Mouse (Mus musculus) CH12.LX (cell line): ENCODE measurements around the gene Tcp11l2. TPM values are rescaled to one million over a fixed set of nuclear protein-coding genes. Genes with fewer than 3 reads are reported as not detected.
A peak's percentile ranks its signal among the peaks of the same experiment; 100 is the strongest.

Experiments used
- DNase-seq: peaks from one replicate; pipeline ENCODE4 v3.0.0-alpha.2; 2013; ENCODE audit errors: extremely low read depth
- H3K27ac ChIP-seq: 2 replicates; pipeline ENCODE4 v1.5.1; 2012; ENCODE audit warnings: low read depth, mild to moderate bottlenecking, control low read depth, moderate library complexity; ENCODE audit not compliant: insufficient read depth
- H3K27me3 ChIP-seq: replicated peaks from 2 replicates; pipeline ENCODE3; 2012; ENCODE audit warnings: inconsistent platforms
- H3K36me3 ChIP-seq, 2 experiments: replicated peaks in 1 of 2; 2 replicates each; pipeline versions ENCODE3 to v1.6.1; 2012; ENCODE audit warnings: inconsistent platforms in 1 of 2, low read length in 1 of 2, mild to moderate bottlenecking in 1 of 2, mixed read lengths in 1 of 2, moderate library complexity in 1 of 2; ENCODE audit not compliant: control insufficient read depth in 1 of 2, insufficient read depth in 1 of 2
- H3K4me1 ChIP-seq, 2 experiments: 2 replicates each; pipeline ENCODE4 v1.6.1; 2012; ENCODE audit warnings: inconsistent platforms in 1 of 2, moderate library complexity in 1 of 2; ENCODE audit not compliant: insufficient read depth in 2 of 2, control insufficient read depth in 1 of 2
- H3K4me2 ChIP-seq: 2 replicates; pipeline ENCODE4 v1.6.1; 2012; ENCODE audit warnings: low read depth, mild to moderate bottlenecking, control low read depth; ENCODE audit not compliant: poor library complexity, insufficient read depth, severe bottlenecking
- H3K4me3 ChIP-seq, 3 experiments: fragments of 150-350 bp in 1 of 3; sonication (generic) in 1 of 3; replicated peaks in 1 of 3; 2 replicates each; pipeline versions ENCODE3 to v1.5.1; 2011 to 2012; ENCODE audit warnings: low read depth in 2 of 3, low read length in 2 of 3, mild to moderate bottlenecking in 2 of 3, moderate library complexity in 2 of 3, control low read depth in 1 of 3, improper control_type of control experiment in 1 of 3, inconsistent platforms in 1 of 3, mixed read lengths in 1 of 3; ENCODE audit not compliant: poor library complexity in 1 of 3
- H3K79me2 ChIP-seq: replicated peaks from 2 replicates; pipeline ENCODE4 v1.6.1; 2012; ENCODE audit warnings: mild to moderate bottlenecking, moderate library complexity; ENCODE audit not compliant: control insufficient read depth, poor library complexity, insufficient read depth, severe bottlenecking; ENCODE audit errors: extremely low read depth
- H3K9ac ChIP-seq: 2 replicates; pipeline ENCODE4 v1.6.1; 2012; ENCODE audit warnings: low read depth, mild to moderate bottlenecking, control low read depth, moderate library complexity; ENCODE audit not compliant: insufficient read depth
- H3K9me3 ChIP-seq: replicated peaks from 2 replicates; pipeline ENCODE3; 2012; ENCODE audit warnings: low read length, inconsistent platforms, mixed read lengths
- CHD1 ChIP-seq: IDR thresholded peaks from 2 replicates; pipeline ENCODE4 v1.6.1; 2012; ENCODE audit warnings: low read depth, low read length, improper control_type of control experiment, inconsistent platforms
- CHD2 ChIP-seq: IDR thresholded peaks from 2 replicates; pipeline ENCODE4 v1.6.1; 2011; ENCODE audit warnings: low read length, improper control_type of control experiment
- CTCF ChIP-seq, 2 experiments: IDR thresholded peaks in 1 of 2; conservative IDR thresholded peaks in 1 of 2; 2 replicates each; pipeline ENCODE4 v1.5.1; 2011 to 2012; ENCODE audit warnings: low read depth in 2 of 2, low read length in 2 of 2, improper control_type of control experiment in 1 of 2, inconsistent platforms in 1 of 2, mild to moderate bottlenecking in 1 of 2, moderate library complexity in 1 of 2
- E2F4 ChIP-seq: IDR thresholded peaks from 2 replicates; pipeline ENCODE4 v1.6.1; 2011; ENCODE audit warnings: low read depth, low read length, improper control_type of control experiment; ENCODE audit not compliant: insufficient replicate concordance
- EP300 ChIP-seq: IDR thresholded peaks from 2 replicates; pipeline ENCODE4 v1.6.1; 2011; ENCODE audit warnings: low read length, improper control_type of control experiment
- ETS1 ChIP-seq: conservative IDR thresholded peaks from 2 replicates; pipeline ENCODE4 v1.6.1; 2012; ENCODE audit warnings: low read depth, mild to moderate bottlenecking, inconsistent platforms, low read length, improper control_type of control experiment, moderate library complexity
- GABPA ChIP-seq: IDR thresholded peaks from 2 replicates; pipeline ENCODE4 v1.6.1; 2012; ENCODE audit warnings: low read depth, low read length, improper control_type of control experiment, inconsistent platforms; ENCODE audit not compliant: insufficient replicate concordance
- JUN ChIP-seq: IDR thresholded peaks from 2 replicates; pipeline ENCODE4 v1.6.1; 2011; ENCODE audit warnings: low read depth, mild to moderate bottlenecking, low read length, improper control_type of control experiment, moderate library complexity; ENCODE audit not compliant: insufficient read depth
- JUND ChIP-seq: conservative IDR thresholded peaks from 2 replicates; pipeline ENCODE4 v1.6.1; 2011; ENCODE audit warnings: low read depth, low read length, improper control_type of control experiment
- MAFK ChIP-seq: IDR thresholded peaks from 2 replicates; pipeline ENCODE4 v1.6.1; 2011; ENCODE audit warnings: low read length, improper control_type of control experiment; ENCODE audit not compliant: insufficient replicate concordance
- MAX ChIP-seq: IDR thresholded peaks from 2 replicates; pipeline ENCODE4 v1.6.1; 2011; ENCODE audit warnings: low read length, improper control_type of control experiment
- MAZ ChIP-seq: IDR thresholded peaks from 2 replicates; pipeline ENCODE4 v1.6.1; 2012; ENCODE audit warnings: low read depth, mild to moderate bottlenecking, inconsistent platforms, low read length, improper control_type of control experiment, moderate library complexity
- MEF2A ChIP-seq: IDR thresholded peaks from 2 replicates; pipeline ENCODE4 v1.6.1; 2014; ENCODE audit warnings: low read depth, mild to moderate bottlenecking, inconsistent platforms, low read length, improper control_type of control experiment, borderline replicate concordance
- MXI1 ChIP-seq: IDR thresholded peaks from 2 replicates; pipeline ENCODE4 v1.6.1; 2011; ENCODE audit warnings: mild to moderate bottlenecking, low read depth, low read length, improper control_type of control experiment
- MYC ChIP-seq: IDR thresholded peaks from 2 replicates; pipeline ENCODE4 v1.6.1; 2011; ENCODE audit warnings: low read depth, mild to moderate bottlenecking, improper control_type of control experiment, low read length
- NRF1 ChIP-seq: IDR thresholded peaks from 2 replicates; pipeline ENCODE4 v1.6.1; 2014; ENCODE audit warnings: low read depth, mild to moderate bottlenecking, inconsistent platforms, low read length, improper control_type of control experiment, moderate library complexity
- PAX5 ChIP-seq: IDR thresholded peaks from 2 replicates; pipeline ENCODE4 v1.6.1; 2012; ENCODE audit warnings: low read length, inconsistent platforms, mixed read lengths
- POLR2A ChIP-seq: IDR thresholded peaks from 2 replicates; pipeline ENCODE4 v1.6.1; 2011; ENCODE audit warnings: low read depth, mild to moderate bottlenecking, improper control_type of control experiment, low read length
- RAD21 ChIP-seq: IDR thresholded peaks from 2 replicates; pipeline ENCODE4 v1.6.1; 2011; ENCODE audit warnings: low read depth, mild to moderate bottlenecking, low read length, improper control_type of control experiment, moderate library complexity
- RCOR1 ChIP-seq: conservative IDR thresholded peaks from 2 replicates; pipeline ENCODE4 v1.6.1; 2012; ENCODE audit warnings: low read depth, mild to moderate bottlenecking, inconsistent platforms, low read length, improper control_type of control experiment
- SIN3A ChIP-seq: IDR thresholded peaks from 2 replicates; pipeline ENCODE4 v1.6.1; 2012; ENCODE audit warnings: low read length, improper control_type of control experiment, inconsistent platforms
- SMC3 ChIP-seq: IDR thresholded peaks from 2 replicates; pipeline ENCODE4 v1.6.1; 2011; ENCODE audit warnings: low read depth, low read length, improper control_type of control experiment
- TCF12 ChIP-seq: IDR thresholded peaks from 2 replicates; pipeline ENCODE4 v1.6.1; 2014; ENCODE audit warnings: low read depth, mild to moderate bottlenecking, inconsistent platforms, low read length, improper control_type of control experiment
- UBTF ChIP-seq: IDR thresholded peaks from 2 replicates; pipeline ENCODE4 v1.6.1; 2012; ENCODE audit warnings: low read depth, mild to moderate bottlenecking, inconsistent platforms, low read length, improper control_type of control experiment, moderate library complexity
- USF2 ChIP-seq: conservative IDR thresholded peaks from 2 replicates; pipeline ENCODE4 v1.6.1; 2011; ENCODE audit warnings: low read depth, low read length, improper control_type of control experiment
- ZC3H11A ChIP-seq: IDR thresholded peaks from 2 replicates; pipeline ENCODE4 v1.6.1; 2012; ENCODE audit warnings: low read depth, mild to moderate bottlenecking, inconsistent platforms, low read length, improper control_type of control experiment
- ZMIZ1 ChIP-seq: IDR thresholded peaks from 2 replicates; pipeline ENCODE4 v1.6.1; 2012; ENCODE audit warnings: low read depth, mild to moderate bottlenecking, inconsistent platforms, low read length, improper control_type of control experiment
- dilution Hi-C: fragments of 300-500 bp; cut with MboI; formaldehyde crosslinking; loops from 2 replicates; pipeline ENCODE4 v1.14.3; 2020; ENCODE audit warnings: low sequenced_read_pairs; ENCODE audit not compliant: extremely low pct_unique_long_range_greater_than_20kb, extremely low pct_ligation_motif_present
- in situ Hi-C: fragments of 300-500 bp; cut with MboI; formaldehyde crosslinking; loops from 3 replicates; pipeline ENCODE4 v1.14.3; 2019; ENCODE audit warnings: low sequenced_read_pairs, low pct_ligation_motif_present, low pct_unique_long_range_greater_than_20kb, mixed read lengths
- polyA plus RNA-seq: library from polyadenylated mRNA; unstranded; fragments of >175 nt; gene quantifications from 2 replicates; pipeline ENCODE4 v1.2.1, GENCODE M21; 2012; ENCODE audit warnings: low read depth; ENCODE audit not compliant: insufficient read length
- total RNA-seq, 2 experiments: library from RNA; depleted of rRNA; stranded (reverse); fragments of 300-350 nt in 1 of 2; fragments of >200 nt in 1 of 2; gene quantifications; 2 replicates each; pipeline ENCODE4 v1.2.3; 2012 to 2014

Tcp11l2 gene
- total and polyA plus RNA-seq, 3 experiments, result 2.6 to 6.0 (median 2.9) TPM

DNA sequence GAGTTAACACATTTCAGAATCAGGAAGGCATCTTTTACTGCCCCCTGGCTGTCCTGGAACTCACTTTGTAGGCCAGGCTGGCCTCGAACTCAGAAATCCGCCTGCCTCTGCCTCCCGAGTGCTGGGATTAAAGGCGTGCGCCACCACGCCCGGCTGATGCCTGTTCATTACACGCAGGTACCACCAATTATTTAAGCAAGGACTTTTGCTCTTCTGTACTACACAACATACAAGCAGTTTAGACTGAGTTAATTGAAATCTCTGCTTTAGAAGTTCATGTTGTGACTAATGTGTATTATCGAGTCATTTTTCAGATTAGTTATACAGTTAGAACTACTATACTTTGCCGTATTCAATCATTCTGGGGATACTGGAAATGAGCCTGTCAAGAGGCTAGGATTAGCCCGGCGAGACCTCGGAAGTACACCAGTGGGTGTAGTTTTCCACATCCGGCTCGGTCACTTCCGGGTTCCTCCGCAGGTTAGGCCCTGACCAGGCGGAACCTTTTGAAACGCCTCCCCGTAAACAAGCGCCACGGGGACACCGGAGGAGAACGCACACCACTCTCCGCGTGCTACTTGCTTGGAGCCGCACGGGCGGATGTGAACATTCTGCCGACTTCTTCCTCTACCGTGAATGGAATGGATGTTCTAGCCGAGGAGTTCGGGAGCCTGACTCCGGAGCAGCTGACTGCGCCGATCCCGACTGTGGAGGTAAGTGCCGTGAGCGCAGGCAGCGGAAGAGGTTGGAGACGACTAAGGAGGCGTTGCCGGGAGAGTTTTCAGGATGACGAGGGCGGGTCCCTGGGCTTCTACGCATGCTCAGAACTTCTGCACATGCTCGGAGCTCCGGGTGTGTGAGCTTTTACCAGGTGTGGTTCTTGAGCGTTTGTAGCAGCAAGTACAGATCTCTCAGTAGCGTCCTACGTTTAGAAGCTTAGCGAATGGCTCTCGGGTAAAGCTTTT, 45.7 kb downstream of the Tcp11l2 start, which contains the start of gene Polr3b (continued):
- peak; percentile 99 for TF ChIP-seq MXI1

DNA sequence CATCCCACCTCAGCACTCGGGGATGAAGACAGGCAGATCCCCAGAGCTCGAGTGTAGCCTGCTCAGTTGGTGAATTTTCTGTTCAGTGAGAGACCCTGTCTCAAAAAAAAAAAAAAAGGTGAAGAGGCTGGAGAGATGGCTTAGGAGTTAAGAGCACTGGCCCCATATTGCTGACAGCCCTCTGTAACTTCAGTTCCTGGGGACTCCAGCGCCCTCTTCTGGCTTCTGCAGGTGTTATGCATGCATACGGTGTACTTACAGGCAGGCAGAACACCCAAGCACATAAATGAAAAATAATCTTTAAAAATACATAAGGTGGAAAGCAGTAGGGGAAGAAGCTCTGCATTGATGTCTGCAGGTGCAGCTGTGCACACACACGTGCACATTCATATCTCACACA, 54.8 kb downstream of the Tcp11l2 start:
- Histone ChIP-seq H3K4me2 (no peak overlapping the region), H3K27me3 (no peaks in the 10 kb centered on the region), H3K4me3 (no peak overlapping the region), H3K4me1 (0 out of 4 replicates have a peak, but pooled peaks cover 0 to 3% of the 10 kb centered on the region in 2 experiments), H3K9me3 (no peaks in the 10 kb centered on the region)
- peak; percentile 61 for DNase-seq
- TF ChIP-seq MAX (no peak), MAZ (no peak), TCF12 (no peak), ZC3H11A (no peak), PAX5 (no peak), MEF2A (no peak), POLR2A (no peak), USF2 (no peak), NRF1 (no peak), ETS1 (no peak), UBTF (no peak), RAD21 (peak; percentile 52), GABPA (no peak), MAFK (no peak), SIN3A (no peak), MXI1 (no peak), RCOR1 (no peak), CHD1 (no peak), EP300 (no peak), CHD2 (no peak), E2F4 (no peak), JUN (no peak), SMC3 (peak; percentile 38), CTCF (conservative IDR thresholded peaks at IDR 0.05 in 1 of 2, IDR thresholded peaks at IDR 0.05 in 1 of 2; ENCODE audit: low read depth in 2 of 2, low read length in 2 of 2) (peak in 1 of 2 experiments; percentile 63; a peak in 2 of 4 replicates), MYC (no peak), JUND (no peak), ZMIZ1 (no peak)
- TF ChIP-seq, all 38 proteins: peak for 3
- H3K9ac ChIP-seq, result no peak overlapping the region
- no peaks in the 10 kb centered on the region for H3K79me2 ChIP-seq
- in situ Hi-C loops, result no loop called here
- no peak overlapping the region for H3K27ac ChIP-seq
- peaks cover 26 to 85% of the 10 kb centered on the region in 2 experiments for H3K36me3 ChIP-seq
- dilution Hi-C loops, result no loop called here
